Mouse (Mus musculus) left cerebral cortex, adult 9 months (tissue): ENCODE data around the gene Gm11562.

Source experiments
- DNase-seq, 2 experiments: peaks; one replicate each; pipeline ENCODE4 v3.0.0; 2022; ENCODE audit warnings: low spot score in 2 of 2

Gene Gm11562

DNA sequence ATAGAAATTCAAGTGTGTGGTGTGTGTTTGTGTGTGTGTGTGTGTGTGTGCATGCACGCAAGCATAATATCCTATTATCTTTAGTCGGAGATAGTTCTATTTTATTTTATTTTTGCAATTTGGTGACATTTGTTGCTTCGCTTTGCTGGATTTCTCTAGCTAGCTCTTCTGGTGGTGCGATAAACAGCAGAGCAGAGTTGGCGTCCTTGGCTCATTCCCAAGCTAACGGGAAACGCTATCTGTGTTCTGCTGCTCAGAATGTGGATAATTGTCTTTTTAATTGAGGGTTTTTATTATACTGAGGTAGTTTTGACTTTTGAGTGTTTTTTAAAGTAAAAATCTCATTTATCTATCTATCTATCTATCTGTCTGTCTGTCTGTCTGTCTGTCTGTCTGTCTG, 35.1 kb downstream of the Gm11562 start:
- DNase-seq: peak in 1 of 2 experiments; percentile 6

DNA sequence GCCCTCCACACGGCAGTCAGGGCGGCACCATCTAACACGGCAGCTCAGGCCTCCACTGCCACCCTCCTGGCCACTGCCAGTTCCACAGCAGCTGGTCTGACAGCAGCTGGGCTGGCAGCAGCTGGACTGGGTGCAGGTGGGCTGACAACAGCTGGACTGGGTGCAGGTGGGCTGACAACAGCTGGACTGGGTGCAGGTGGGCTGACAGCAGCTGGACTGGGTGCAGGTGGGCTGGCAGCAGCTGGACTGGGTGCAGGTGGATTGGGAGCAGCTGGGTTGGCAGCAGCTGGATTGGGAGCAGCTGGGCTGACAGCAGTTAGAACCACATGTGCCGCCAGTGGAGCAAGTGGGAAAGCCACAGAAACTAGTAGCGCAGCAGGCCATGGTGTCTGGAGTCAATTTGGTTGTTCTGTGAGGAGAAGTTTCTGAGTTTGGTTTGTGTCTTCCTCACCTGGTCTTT, 37.0 kb downstream of the Gm11562 start, which contains the start of gene Krtap1-4:
Gene Krtap1-4 (minus strand): TSS at position 410 of the 460 bp plus-strand sequence.
- no peak for DNase-seq

DNA sequence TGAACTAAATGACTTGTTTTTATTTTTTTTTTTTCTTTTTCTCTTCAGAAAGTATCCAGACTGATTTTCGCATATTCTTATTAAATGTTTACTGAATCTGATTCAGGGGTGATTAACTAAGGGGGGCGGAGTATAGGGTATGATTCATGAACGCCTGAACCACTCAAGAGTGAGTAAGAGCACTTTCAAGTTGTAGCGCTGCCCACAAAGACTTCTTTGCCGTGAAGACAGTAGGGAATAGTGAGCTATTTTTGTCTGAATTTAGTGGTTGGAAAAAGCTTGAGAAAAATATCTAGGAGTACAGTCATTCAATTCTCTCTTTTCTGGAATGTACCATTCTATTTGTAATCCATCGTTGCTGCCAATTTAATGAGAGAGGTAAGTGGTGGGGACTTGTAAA, 38.7 kb downstream of the Gm11562 start:
- DNase-seq: no peak

DNA sequence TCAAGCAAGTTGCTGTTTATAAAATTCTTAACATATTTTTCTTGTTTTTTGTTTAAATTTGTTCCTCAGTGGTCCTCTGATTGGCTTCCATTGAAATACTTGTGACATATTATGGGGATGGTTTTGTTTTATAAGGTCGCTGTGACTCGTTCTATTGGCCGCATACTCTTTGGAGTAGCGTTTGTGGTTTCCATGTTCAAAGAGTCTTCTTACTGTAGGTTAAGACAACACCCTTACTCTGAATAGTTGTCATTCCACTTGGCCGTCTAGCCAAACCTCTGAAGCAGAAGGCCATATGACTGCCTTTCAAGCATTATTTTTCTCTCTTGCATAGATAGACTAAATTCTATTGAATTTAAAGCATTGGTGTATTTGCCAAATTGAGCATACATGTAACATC, 39.2 kb downstream of the Gm11562 start:
- DNase-seq: no peak

DNA sequence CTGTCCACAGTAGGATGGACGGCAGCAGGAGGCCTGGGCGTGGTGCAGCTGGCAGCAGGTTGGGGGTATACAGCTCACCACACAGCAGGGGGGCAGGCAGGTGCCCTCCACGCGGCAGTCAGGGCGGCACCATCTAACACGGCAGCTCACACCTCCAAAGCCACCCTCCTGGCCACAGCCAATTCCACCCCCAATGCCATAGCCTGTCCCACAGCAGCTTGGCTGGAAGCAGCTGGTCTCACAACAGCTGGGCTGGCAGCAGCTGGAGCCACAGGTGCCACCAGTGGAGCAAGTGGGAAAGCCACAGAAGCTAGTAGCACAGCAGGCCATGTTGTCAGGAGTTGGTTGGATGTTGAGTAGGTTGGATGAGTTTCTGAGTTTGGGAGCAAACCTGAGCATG, 39.6 kb downstream of the Gm11562 start, which contains the start of gene Krtap1-5:
Gene Krtap1-5 (minus strand): TSS at position 381 of the 400 bp plus-strand sequence.
- no peak for DNase-seq

DNA sequence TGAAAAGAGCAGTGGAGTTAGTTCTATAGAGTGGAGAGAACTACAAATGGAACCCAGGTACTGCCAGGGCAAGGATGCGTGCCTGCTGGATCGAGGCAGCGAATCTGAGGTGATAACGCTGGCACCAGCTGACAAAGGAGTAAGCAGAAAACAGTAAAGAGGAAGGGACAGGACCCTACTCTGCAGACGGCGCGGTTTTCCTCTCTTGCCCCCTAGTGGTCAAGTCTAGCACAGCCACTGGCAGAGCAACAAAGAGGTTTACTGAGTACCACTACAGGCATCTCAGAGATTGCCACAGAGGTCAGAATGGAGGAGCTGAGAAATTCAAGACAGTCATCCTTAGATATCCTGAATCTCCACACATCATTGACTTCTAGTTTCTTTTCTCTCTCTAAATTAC, 46.1 kb downstream of the Gm11562 start:
- peak in 1 of 2 experiments; percentile 66 for DNase-seq

DNA sequence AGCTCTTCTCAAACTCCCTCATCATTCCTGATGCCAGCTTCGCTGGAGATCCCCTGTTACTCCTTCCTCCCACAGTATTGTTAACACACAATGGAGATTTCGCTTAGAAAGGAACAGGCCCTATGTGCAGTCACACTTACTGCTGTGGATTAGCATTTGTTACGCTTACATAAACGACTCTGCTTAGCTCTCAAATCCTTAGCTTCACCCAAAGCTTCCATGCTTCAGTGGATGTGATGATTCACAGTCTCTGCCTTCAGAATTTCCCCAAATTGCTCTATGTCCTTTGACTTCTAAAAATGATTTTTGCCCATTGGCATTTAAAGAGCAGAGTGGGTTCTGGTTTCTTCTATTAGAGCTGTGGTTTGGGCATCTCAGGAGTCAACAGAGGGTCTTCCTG, 47.1 kb downstream of the Gm11562 start:
- DNase-seq: peak; percentile 5 to 19
